Mouse (Mus musculus) granulocyte monocyte progenitor cell, adult 5-6 weeks (primary cell): ENCODE measurements at regions not wholly inside any gene's neighbourhood (a gene's known extent, or its start where the extent isn't known, plus 50 kb on each side); places are given as distances from the start of the nearest gene placed in this dataset.
A peak's percentile ranks its signal among the peaks of the same experiment; 100 is the strongest.

Experiments
- ATAC-seq: replicated peaks from 2 replicates; pipeline ENCODE4 v1.8.0; 2016; ENCODE audit warnings: mild to moderate bottlenecking, moderate TSS enrichment, inconsistent platforms; ENCODE audit not compliant: poor library complexity, severe bottlenecking

GRCm38 (mm10) chr3:103408724-103409123, 129.6 kb downstream of the Trim33 start:
- no peak for ATAC-seq

DNA sequence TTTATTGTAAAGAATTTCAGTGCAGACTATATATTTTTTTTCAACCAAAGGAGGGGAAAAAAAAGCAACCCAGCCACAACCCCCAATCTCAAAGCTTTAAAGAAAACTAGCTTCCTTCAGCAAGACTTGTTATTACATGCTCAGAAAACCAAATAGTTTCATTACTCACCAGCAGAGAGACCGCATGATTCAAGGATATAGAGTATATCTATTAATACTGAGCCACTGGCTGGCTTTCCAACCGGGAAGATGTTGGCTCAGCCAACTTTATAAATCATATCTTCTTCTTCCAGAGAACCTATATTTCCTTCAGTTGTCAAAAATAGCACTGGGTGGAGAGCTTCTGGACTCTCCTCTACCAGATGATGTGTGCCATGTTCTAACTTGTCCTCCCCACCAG, 133.2 kb downstream of the Trim33 start:
- no peak for ATAC-seq

GRCm38 (mm10) chr3:103415051-103415695, 136.1 kb downstream of the Trim33 start:
- no peak for ATAC-seq

DNA sequence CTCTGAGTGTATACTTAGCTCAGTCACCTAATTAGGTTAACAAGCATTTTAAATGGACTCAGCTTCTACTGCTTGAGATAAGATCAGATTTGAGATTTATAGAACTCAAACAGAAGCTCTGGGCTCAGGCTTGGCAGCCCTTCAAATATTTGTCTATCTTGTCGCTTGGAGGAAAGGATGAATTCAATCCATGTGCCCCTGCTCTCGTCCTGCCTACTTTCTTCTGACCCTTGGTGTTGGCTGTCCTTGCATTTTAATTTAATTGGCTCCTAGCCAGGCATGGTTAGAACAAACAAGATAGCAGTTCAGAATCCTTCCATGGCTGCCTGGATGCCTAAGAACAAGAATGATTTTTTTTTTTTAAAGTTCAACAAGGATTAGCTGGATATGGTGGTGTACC, 137.2 kb downstream of the Trim33 start:
- no peak for ATAC-seq

GRCm38 (mm10) chr3:103417781-103418180, 138.7 kb downstream of the Trim33 start:
- no peak for ATAC-seq

DNA sequence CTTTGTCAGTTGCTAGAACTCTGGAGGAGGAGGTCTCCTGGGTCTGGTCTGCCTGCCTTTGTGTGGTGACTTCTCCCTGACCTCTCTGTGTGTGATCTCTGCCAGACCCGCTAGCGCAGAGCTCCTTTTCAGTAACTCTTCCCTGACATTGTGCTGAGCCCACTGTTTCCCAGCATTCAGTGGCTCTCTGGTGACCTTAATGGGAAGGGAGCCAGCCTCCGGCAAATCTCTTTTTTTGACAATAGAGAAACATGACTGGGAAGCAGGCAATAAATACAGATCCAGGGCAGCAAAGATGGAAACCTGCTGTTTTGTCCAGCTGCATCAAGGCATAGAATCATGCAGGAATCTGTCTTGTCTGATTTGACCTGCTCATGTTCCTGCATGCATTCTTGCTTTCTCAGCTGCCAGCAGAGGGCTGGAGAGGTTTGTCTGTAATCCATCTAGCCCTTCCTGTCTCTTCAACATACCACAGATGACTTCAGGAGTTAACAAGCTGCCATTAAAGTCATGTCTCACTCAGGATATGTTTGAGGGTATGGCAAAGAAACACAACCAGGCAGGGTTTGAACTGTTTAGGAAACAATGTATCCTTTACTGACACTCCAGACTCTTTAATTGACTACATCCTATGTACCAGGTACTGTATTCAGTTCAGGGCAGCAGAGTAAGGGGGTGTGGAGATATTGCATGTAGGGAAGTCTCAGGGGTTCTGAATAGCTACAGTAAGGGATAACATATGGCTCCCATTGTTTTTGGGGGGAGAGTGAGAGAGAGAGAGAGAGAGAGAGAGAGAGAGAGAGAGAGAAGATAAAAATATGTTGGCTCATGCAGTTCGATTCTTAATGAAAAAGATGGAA, 140.9 kb downstream of the Trim33 start:
- no peak for ATAC-seq

GRCm38 (mm10) chr3:103420621-103421274, 141.7 kb downstream of the Trim33 start:
- no peak for ATAC-seq

GRCm38 (mm10) chr3:103421275-103421621, 142.2 kb downstream of the Trim33 start:
- ATAC-seq: no peak

- no peak for ATAC-seq
Measured at GRCm38 (mm10) chr3:103422806-103423205, 143.7 kb downstream of the Trim33 start.

DNA sequence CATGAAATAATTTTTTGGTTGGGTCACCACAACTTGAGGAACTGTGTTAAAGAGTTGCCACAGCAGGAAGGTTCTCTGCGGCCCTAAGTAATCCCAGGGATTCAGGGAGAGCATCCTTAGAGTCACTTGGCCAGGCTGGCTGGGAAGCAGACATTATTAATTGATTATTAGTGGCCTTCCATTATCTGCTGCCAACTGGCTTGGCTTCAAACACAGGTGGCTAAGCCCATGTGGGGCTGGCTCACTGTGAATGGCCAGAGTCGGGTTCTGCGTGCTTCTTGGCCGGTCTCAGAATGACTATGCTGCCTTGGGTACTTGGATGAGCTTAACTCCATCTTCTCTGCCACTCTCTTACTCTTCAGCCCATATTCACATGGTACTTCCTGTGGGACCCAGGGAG, 144.2 kb downstream of the Trim33 start:
- ATAC-seq: no peak

GRCm38 (mm10) chr3:103425812-103426430, 146.8 kb downstream of the Trim33 start:
- no peak for ATAC-seq

DNA sequence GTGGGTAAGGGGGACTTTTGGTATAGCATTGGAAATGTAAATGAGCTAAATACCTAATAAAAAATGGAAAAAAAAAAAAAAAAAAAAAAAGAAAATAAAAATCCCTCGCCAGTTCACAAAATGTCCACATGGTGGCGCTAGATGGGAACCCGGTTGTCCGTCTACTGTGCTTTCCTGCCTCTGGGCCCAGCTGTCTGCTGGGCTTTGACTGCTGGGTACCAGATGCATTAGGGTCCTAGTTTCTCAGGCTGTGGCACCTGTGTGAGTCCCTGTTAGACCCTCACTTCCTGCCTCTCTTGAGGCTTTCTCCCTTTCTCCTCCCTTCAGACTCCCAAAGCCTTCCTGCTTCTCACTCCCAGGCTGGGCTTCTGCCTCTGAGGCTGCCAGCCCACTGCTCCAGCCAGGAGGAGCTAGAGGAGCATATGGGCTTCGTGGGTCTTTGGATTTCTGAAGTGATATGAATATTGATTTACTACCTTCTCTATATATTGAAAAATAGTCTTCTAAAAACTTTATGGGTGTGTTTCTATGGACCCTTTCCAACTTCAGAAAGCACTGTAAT, 145.7 kb upstream of the Syt6 start:
- peak; percentile 46; the same call in 1 of the 2 replicates for ATAC-seq

- ATAC-seq: no peak
Measured at GRCm38 (mm10) chr3:103430131-103430530, 144.9 kb upstream of the Syt6 start.

DNA sequence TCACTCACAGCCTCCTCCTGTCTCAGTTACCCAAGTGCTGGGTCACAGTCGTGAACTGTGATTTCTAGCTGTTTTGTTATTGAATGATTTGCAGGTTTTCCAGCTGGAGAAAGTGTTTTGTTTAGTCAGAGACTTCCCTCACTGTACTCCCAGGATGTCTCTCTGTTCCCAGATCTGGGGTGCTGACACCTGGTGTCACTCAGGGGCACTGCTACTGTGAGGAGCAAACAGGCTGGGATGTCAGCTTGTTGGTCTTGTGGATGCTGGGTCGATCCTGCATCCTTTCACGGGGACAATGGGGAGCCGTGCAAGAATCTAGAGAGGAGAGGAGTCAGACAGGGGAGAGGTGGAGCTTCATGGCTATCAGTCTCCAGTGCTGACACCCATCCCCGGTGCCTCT, 142.8 kb upstream of the Syt6 start:
- no peak for ATAC-seq

DNA sequence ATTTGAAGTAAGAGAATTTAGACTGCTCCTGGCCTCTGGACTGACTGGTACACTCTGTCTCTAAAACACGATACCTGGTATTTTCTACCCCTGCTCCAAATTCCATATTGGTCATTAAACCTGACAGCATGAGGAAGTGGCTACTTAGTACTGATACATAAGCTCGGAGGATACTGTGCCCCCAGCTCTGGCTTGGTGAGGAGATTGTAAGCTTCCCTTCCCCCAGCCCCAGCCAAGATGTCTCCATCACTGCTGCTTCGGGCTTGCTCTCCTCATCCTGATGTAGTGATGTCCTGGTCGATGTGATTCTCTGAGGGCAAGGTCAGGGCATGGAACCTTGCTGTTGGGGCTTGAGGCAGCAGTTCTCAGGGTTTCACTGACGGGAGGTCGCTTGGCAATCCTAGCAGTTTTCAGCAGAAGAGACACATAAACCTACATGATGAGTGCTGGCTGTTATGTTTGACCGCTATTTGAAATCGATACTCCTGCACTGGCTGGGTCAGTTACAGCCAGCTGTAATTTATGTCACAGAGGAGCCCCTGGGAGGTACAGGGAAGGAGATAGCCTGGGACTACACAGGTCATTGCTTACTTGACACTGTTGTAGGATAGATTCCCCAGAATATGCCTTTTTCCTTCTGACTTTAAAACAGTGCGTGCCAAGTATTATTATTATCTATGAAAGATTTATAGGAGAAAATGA, 138.0 kb upstream of the Syt6 start:
- ATAC-seq: no peak

DNA sequence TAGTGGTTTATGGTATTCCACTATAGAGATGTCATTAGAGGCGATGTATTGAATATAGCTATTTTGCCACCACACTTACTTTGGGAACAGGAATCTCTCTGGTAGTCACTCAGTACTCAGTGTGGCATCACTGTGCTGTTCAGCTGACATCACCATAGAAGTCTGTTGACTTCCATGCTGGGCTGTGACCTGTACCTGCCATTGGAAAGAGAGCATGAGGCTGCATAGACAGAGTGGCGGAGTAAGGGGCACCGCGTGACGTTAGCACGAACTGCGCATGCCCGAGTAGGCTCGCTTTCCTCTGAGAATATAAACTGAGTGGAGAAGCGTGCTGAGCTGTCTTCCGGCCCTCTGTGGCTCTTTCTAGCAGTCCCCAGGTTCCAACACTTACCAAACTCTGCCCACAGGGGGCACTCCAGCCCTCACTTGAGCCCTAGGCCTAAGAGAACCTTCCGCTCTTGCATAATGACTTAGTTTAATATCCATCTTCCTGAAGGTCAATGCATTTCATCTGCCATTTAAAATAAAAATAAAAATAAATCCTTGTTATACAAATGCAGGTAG, 136.2 kb upstream of the Syt6 start:
- peak; percentile 87 for ATAC-seq

DNA sequence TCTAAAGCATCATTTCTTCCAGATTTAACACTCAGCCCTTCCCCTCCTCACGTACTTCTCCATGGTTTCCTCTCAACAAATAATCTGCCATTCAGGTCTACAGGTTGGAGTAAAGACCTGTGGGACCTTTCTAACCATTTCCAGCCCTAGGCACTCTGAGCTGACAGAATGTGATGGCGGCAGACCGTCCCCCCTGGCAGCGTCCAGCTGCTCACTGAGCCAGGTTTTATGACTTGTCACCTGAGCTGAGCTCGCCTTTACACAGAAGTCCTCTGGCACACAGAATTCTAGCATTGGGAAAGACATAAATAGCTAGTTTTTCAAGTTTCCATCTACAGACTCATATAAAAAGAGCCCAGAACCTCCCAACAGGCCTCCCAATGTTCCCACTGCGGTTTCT, 131.8 kb upstream of the Syt6 start:
- no peak for ATAC-seq

DNA sequence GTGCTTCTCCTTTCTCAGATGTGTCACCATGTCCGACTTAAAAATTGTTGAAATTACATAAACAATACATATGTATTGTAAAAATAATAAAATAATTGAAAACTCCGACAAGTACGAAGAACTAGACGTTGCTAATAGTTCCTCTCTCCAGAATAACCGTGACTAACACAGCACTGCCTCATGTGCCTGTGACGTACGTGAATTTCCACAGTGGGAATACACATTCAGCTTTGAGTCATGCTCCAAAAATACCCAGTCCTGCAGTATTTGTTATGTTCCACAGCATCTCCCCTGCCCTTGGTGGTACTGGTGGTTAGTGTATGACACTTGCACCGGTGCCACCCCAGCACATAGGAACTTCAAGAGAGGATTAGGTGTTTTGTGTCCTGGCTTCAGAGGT, 129.2 kb upstream of the Syt6 start:
- no peak for ATAC-seq

- ATAC-seq: no peak
Measured at GRCm38 (mm10) chr3:103449851-103450250, 125.2 kb upstream of the Syt6 start.

GRCm38 (mm10) chr3:103451971-103452370, 123.1 kb upstream of the Syt6 start:
- ATAC-seq: no peak
